Mouse (Mus musculus) embryonic stem cell, embryonic (primary cell): ENCODE data around the gene Dnah10.

Experiments
- CTCF ChIA-PET, 4 experiments: fragments of 300-600 bp in 2 of 4; fragments of 350-600 bp in 2 of 4; sonication (Branson Sonifier 250); formaldehyde crosslinking; loops; one replicate each; lab custom pipeline; 2022; ENCODE audit warnings: inconsistent platforms in 2 of 4; lab: Charles Lee
- POLR2A ChIA-PET, 4 experiments: fragments of 300-600 bp in 2 of 4; fragments of 350-600 bp in 2 of 4; sonication (Branson Sonifier 250); formaldehyde crosslinking; loops; one replicate each; lab custom pipeline; 2022; ENCODE audit warnings: antibody characterized with exemption in 4 of 4, inconsistent platforms in 1 of 4; lab: Charles Lee

The Dnah10 gene

DNA sequence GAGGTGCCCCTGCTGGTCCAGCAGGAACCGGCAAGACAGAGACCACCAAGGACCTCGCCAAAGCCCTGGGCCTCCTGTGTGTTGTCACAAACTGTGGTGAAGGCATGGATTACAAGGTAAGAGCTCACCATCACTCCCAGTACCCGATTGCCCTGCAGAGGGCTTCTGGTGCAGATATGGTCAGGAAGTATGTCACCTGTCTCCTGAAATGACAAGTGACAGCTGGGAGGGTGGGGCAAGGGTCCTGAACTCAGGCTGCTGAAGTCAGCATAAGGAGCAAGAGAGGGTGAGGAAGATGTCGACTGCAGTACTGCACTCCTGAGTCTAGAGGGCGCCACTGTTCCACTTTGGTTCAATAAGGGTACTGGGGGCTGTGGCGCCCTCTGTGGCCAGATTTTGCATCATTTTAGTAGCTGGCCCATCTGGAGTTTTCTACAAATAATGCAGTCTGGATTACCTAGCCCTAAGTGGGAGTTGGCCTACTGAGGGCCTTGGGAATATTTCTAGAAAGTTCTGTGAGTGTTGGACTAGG is 52.4 kb downstream of the Dnah10 start:
- ChIA-PET POLR2A (interaction anchor here in 1 of 4 experiments (0.9 to 1.0 kb wide), 2 partner anchors 10 to 490 kb away, joined by 3 to 4 read pairs; no protein-coding TSS in a partner anchor), CTCF (interaction anchor here (0.5 to 4.2 kb wide), 90 partner anchors 9 to 1383 kb away, joined by 3 to 26 read pairs (median 4); partner anchors contain the start of genes 2810006K23Rik (in 1 of the 4), Abcb9 (in 1 of the 4), Bri3bp (in 1 of the 4) and Ccdc92 (in 1 of the 4))

DNA sequence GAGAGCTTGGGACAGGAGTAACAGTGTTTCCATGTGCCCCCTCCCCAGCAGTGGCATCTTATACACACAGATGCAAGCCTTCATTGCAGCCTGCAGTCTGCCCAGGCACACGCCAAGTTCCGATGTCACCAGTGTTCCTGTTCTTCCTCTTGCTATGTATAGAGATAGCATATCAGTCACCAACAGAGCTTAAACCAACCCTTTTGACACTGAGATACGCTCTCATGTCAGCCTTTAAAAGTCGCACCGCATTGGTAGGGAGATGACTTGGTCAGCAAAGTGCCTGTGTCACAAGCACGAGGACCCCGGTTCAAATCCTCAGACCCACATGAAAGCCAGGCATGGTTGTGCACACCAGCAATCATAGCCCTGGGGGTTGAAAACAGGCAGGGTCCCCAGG is 55.0 kb downstream of the Dnah10 start:
- ChIA-PET CTCF (interaction anchor here in 1 of 4 experiments (0.6 kb wide), 1 partner anchor 39 kb away, joined by 3 read pairs; no protein-coding TSS in a partner anchor), POLR2A (interaction anchor here in 1 of 4 experiments (0.6 kb wide), 1 partner anchor 11 kb away, joined by 4 read pairs; no protein-coding TSS in a partner anchor)

DNA sequence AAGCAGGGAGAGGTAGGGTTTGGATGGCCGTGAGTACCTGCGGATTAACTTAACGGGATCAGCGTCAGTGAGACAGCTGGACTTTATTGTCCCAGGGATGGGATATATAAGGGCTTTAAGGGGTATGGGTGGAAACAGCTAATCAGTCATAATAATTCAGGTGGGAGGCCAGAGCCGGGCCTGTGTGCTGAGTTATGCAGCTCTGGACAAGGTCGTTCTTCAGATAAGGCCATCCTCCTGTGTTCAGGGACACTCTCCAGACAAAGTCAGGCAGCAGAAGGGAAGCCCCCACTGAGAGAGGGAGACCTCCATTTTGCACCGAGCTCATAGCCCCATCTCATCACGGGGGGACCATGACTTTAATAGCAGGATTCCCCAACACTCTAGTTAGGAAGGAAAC is 56.8 kb downstream of the Dnah10 start:
- ChIA-PET CTCF (interaction anchor here (0.6 to 1.4 kb wide), 16 partner anchors 9 to 567 kb away, joined by 3 to 10 read pairs (median 4); partner anchors contain the start of gene Rflna (in 1 of the 4)), POLR2A (interaction anchor here in 2 of 4 experiments (0.6 to 1.4 kb wide), 4 partner anchors 16 to 289 kb away, joined by 3 to 6 read pairs (median 4); no protein-coding TSS in a partner anchor)

GRCm38 (mm10) chr5:124785650-124786049 is 60.8 kb downstream of the Dnah10 start:
- POLR2A ChIA-PET = interaction anchor here in 1 of 4 experiments (1.1 kb wide), 1 partner anchor 55 kb away, joined by 3 read pairs; no protein-coding TSS in a partner anchor
- CTCF ChIA-PET = interaction anchor here in 3 of 4 experiments (0.8 to 1.6 kb wide), 5 partner anchors 11 to 25 kb away, joined by 3 to 4 read pairs (median 4); no protein-coding TSS in a partner anchor

DNA sequence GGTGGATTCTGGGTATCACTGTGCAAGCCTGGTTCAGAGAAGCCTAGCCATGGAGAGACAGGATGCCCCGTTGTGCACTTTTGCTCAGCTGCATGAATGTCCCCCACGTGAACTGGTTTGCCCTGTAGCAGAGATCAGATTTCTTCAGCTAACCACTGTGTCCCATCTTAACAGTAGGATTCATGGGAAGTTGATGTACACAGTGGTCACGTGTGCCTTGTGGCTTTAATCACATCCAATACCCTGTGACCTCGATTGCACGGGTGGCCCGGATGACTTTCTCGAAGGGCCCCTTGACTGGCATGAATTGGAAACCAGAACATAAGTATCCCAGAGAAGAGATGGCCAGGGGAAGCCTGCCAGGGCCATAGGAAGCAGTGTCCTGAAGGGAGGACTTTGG is 67.2 kb downstream of the Dnah10 start:
- POLR2A ChIA-PET = no interaction called here
- CTCF ChIA-PET = interaction anchor here in 1 of 4 experiments (0.5 to 3.1 kb wide), 3 partner anchors 10 to 575 kb away, joined by 3 to 13 read pairs (median 5); no protein-coding TSS in a partner anchor

- POLR2A ChIA-PET = interaction anchor here in 1 of 4 experiments (0.6 to 1.0 kb wide), 2 partner anchors 37 to 173 kb away, joined by 3 read pairs; no protein-coding TSS in a partner anchor
- CTCF ChIA-PET = no interaction called here
These were observed 85.0 kb downstream of the Dnah10 start for GRCm38 (mm10) chr5:124809708-124810366.

DNA sequence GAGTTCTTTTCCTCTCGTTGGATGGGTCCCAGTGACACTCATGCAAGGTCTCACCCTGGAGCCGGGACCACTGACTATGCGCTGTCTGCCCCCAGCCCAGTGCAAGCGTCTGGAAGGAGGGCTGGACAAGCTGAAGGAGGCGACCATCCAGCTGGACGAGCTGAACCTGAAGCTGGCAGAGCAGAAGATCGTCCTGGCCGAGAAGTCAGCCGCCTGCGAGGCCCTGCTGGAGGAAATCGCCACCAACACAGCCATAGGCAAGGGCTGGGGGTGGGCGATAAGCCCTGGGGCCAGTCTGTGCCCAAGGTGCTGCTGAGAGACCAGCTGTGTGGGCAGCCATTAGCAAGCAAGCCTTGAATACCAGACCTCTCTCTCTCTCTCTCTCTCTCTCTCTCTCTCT is 87.6 kb downstream of the Dnah10 start:
- ChIA-PET CTCF (interaction anchor here in 1 of 4 experiments (0.7 kb wide), 1 partner anchor 10 kb away, joined by 3 read pairs; no protein-coding TSS in a partner anchor), POLR2A (no interaction called here)

DNA sequence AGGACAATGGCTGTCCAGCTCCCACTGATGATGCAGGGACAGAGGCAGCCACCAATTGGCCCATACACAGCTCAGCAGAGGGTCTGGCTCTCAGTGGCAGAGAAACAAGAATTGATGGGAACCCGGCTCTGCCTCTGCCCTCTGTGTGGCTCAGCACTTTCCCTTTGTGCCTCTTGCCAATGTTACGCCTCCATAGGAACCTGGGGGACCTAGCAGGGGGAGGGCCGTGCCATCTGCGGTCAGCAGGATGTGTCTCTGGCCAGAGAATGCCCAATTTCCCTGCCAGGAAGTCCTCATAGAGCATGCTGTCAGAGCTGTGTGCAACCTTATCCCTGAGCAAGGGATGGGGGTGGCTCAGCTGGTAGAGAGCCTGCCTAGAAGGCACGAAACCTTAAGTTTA is 89.9 kb downstream of the Dnah10 start:
- POLR2A ChIA-PET = interaction anchor here in 1 of 4 experiments (1.8 kb wide), 1 partner anchor 10 kb away, joined by 4 read pairs; no protein-coding TSS in a partner anchor
- CTCF ChIA-PET = interaction anchor here in 1 of 4 experiments (0.6 kb wide), 1 partner anchor 1976 kb away, joined by 4 read pairs; no protein-coding TSS in a partner anchor

DNA sequence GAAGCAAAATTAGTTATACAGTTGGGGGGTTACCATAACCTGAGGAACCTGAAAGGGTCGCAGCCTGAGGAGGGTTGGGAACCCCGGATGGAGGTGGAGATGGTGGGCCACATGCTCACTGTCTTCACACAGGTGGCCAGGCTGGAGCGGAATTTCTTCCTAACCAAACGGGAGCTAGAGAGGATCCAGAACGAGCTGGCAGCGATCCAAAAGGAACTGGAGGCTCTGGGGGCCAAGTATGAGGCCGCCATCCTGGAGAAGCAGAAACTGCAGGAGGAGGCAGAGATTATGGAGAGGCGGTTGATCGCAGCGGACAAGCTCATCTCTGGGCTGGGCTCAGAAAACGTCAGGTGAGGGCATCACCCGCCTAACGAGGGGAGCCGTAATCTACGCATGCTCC is 92.2 kb downstream of the Dnah10 start:
- POLR2A ChIA-PET = interaction anchor here in 2 of 4 experiments (0.5 to 1.7 kb wide), 3 partner anchors 19 to 275 kb away, joined by 3 to 4 read pairs (median 3); no protein-coding TSS in a partner anchor
- CTCF ChIA-PET = interaction anchor here in 3 of 4 experiments (0.5 to 1.2 kb wide), 7 partner anchors 10 to 595 kb away, joined by 3 to 4 read pairs (median 3); no protein-coding TSS in a partner anchor

DNA sequence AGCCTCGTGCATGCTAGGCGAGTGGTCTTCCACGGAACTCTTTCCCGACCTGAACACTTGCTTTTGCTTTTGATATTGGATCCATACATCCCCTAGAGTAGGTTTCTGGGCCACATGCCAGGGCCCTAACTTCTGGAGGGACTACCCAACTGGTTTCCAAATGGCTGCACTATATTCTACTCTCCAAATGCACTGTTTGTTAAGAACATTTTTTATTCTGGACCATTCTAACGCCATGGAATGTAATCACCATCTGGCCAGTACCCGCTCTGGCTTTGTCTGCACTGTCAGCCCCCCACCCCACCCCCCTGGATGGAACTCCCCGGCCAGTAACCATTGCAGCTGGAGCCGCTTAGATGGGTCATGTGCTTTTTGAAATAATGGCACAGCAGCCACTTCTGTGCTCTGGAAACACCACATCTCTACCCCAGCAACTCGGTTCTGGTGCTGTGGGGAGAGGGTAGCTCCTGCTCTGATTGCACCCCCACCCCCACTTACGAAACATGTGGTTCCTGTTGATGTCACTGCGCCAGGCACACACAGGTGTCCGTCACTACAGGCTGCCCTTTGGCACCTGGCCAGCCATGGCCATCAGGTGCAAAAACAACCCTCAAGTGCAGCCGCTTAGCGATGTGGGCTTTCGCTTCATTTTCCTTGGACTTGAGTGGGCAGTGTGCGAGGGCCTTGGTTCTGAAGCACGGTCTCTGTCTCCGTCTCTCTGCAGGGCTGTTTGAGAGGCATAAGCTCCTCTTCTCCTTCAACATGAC is 97.4 kb downstream of the Dnah10 start:
- ChIA-PET CTCF (interaction anchor here in 1 of 4 experiments (0.6 kb wide), 1 partner anchor 10 kb away, joined by 3 read pairs; no protein-coding TSS in a partner anchor), POLR2A (no interaction called here)

DNA sequence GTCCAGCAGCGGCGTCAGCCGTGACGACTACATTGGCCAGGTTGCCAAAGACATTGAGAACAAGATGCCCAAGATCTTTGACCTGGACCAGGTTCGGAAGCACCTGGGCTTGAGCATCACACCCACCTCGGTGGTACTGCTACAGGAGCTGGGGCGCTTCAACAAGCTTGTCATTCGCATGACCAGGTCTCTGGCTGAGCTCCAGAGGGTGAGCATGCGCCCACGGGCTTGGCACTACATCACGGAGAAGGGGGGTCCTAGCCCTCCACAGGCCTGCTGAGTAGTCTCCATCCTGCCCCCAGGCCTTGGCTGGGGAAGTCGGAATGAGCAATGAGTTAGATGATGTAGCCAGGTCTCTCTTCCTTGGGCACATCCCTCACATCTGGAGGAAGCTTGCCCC is 105.4 kb downstream of the Dnah10 start:
- POLR2A ChIA-PET = interaction anchor here in 1 of 4 experiments (1.2 kb wide), 1 partner anchor 10 kb away, joined by 4 read pairs; no protein-coding TSS in a partner anchor
- CTCF ChIA-PET = interaction anchor here in 3 of 4 experiments (0.6 to 1.3 kb wide), 4 partner anchors 44 to 184 kb away, joined by 3 read pairs; no protein-coding TSS in a partner anchor

- CTCF ChIA-PET = interaction anchor here in 2 of 4 experiments (0.6 to 1.5 kb wide), 3 partner anchors 27 to 698 kb away, joined by 3 read pairs; partner anchors contain the start of gene Ccdc92 (in 1 of the 2)
- POLR2A ChIA-PET = interaction anchor here in 2 of 4 experiments (1.0 to 2.0 kb wide), 5 partner anchors 9 to 26 kb away, joined by 3 to 6 read pairs (median 4); no protein-coding TSS in a partner anchor
These were observed 110.3 kb downstream of the Dnah10 start for GRCm38 (mm10) chr5:124835218-124835617.

- ChIA-PET POLR2A (interaction anchor here in 3 of 4 experiments (0.5 to 2.0 kb wide), 11 partner anchors 8 to 413 kb away, joined by 3 to 7 read pairs (median 4); no protein-coding TSS in a partner anchor), CTCF (interaction anchor here in 2 of 4 experiments (0.5 to 1.5 kb wide), 7 partner anchors 26 to 711 kb away, joined by 3 to 10 read pairs (median 3); partner anchors contain the start of gene Ccdc92 (in 1 of the 2))
These were observed 111.2 kb downstream of the Dnah10 start for GRCm38 (mm10) chr5:124836075-124836474.

- CTCF ChIA-PET = interaction anchor here in 2 of 4 experiments (0.5 to 1.5 kb wide), 6 partner anchors 25 to 710 kb away, joined by 3 to 6 read pairs (median 3); partner anchors contain the start of gene Ccdc92 (in 1 of the 2)
- POLR2A ChIA-PET = interaction anchor here in 3 of 4 experiments (0.6 to 2.0 kb wide), 5 partner anchors 10 to 227 kb away, joined by 3 to 6 read pairs (median 4); no protein-coding TSS in a partner anchor
These were observed 111.7 kb downstream of the Dnah10 start for GRCm38 (mm10) chr5:124836621-124837020.

GRCm38 (mm10) chr5:124840202-124840601 is 115.3 kb downstream of the Dnah10 start:
- POLR2A ChIA-PET = interaction anchor here in 1 of 4 experiments (0.8 to 1.2 kb wide), 4 partner anchors 10 to 55 kb away, joined by 3 to 4 read pairs (median 3); no protein-coding TSS in a partner anchor
- CTCF ChIA-PET = interaction anchor here in 2 of 4 experiments (0.5 to 0.6 kb wide), 3 partner anchors 20 to 631 kb away, joined by 3 read pairs; no protein-coding TSS in a partner anchor

DNA sequence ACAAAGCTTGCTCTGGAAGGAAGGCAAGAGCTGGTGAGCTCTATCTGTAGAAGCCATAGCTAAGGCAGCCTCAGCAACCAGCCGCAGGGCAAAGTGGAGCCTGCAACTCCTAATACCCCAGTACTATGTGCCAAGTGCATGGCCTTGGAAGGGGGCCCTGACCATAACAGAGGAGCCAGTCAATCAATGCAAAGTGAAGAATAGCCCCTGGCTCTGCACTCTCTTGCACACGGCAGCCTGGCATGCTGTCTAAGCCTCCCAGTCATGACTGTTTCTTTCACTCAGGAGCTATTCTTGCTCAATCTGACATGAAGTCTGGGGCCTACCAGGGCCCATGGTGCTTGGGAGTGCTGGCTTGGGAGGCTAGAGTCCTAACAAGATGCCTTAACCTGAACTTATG is 115.8 kb downstream of the Dnah10 start:
- ChIA-PET CTCF (interaction anchor here in 2 of 4 experiments (0.5 to 0.6 kb wide), 3 partner anchors 19 to 632 kb away, joined by 3 read pairs; no protein-coding TSS in a partner anchor), POLR2A (interaction anchor here in 1 of 4 experiments (0.8 to 1.2 kb wide), 4 partner anchors 11 to 56 kb away, joined by 3 to 4 read pairs (median 3); no protein-coding TSS in a partner anchor)
